Mouse (Mus musculus): ENCODE results near the gene Riox1. TPM values are rescaled to one million over a fixed set of nuclear protein-coding genes. Genes with fewer than 3 reads are reported as not detected.

Gene Riox1
- 29.5 TPM for polyA plus RNA-seq (2017; shearing (Covaris generic))

DNA sequence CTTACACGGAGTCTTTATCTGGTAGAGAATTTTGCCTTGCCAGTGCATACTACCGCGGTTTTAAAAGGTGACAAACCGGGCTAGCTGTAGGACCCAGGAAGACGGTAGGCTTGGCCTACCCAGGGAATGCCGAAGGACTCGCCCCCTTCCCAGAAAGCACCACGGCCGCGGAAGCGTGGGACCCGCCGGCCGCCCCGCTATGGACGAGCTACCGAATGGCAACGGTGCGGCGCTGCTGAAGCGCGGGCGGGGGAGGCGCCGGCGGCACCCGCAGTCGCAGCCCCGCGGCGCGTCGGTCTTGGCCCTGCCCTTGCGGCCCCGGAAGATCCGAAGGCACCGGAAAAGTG, at the start of gene Riox1:
Gene Riox1, plus strand, starts transcription at position 116 of the 347 bp plus-strand sequence.

DNA sequence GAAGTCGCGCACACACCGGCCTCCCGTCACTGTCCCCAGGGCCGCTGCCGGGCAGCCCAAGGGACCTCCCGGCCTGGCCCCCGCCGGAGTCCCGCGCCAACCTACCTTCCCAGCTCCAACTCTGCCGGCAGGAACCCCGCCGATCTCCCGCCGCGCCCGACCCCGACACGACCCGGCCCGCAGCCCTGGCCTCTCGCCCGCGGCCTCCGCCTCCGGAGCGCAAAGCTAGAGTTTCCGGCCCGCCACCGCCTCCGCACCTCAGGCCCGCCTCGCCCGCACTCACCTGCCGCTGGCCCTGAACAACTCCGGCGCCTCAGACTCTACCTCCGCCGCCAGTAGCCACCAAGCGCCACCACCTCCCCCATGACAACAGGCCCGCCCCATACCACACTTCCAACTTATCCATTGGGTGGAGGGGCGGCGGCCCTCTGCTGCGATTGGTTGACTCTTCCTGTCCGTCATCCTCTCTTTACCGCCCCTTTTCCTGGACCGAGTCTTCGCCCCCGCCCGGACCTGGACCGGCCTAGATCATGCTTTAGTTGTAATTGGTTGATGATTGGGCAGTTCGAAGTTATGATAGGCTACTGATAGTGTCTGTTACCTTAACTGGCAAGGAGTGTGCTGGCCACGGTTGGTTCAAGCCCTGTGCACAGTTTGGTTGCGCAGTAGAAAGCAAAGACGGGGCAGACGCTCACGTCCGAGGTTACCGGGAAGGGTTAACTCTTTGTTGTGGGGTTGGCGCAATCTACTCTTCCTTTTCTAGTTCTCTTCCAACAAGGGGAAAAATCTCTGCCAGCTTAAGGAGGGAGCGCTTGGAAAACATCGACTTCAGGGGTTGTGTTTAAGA, 28.6 kb upstream of the Riox1 start, which contains the start of gene Numb:
Gene Numb, minus strand, starts transcription at position 400 of the 847 bp plus-strand sequence.

DNA sequence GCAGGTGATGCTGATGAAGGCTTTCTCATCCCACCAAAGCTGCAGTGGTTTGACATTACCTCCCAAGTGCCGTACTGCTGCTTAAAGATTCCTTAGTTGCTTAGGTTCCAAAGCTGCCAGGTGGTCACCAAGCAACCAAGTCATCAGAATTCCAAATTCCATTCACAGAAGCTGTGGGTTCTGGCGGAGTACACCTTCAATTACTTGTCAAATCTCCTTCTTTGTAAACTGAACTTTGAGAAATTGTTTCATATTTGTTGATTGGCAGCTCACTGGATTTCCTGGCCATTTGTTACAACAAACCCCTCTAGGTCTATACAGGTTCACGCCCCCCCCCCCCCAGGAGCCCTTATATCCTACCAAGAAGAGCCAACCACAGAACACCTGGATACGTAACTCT, 34.3 kb downstream of the Riox1 start, which contains the start of gene Heatr4:
Gene Heatr4, minus strand, starts transcription at position 101 of the 400 bp plus-strand sequence.

DNA sequence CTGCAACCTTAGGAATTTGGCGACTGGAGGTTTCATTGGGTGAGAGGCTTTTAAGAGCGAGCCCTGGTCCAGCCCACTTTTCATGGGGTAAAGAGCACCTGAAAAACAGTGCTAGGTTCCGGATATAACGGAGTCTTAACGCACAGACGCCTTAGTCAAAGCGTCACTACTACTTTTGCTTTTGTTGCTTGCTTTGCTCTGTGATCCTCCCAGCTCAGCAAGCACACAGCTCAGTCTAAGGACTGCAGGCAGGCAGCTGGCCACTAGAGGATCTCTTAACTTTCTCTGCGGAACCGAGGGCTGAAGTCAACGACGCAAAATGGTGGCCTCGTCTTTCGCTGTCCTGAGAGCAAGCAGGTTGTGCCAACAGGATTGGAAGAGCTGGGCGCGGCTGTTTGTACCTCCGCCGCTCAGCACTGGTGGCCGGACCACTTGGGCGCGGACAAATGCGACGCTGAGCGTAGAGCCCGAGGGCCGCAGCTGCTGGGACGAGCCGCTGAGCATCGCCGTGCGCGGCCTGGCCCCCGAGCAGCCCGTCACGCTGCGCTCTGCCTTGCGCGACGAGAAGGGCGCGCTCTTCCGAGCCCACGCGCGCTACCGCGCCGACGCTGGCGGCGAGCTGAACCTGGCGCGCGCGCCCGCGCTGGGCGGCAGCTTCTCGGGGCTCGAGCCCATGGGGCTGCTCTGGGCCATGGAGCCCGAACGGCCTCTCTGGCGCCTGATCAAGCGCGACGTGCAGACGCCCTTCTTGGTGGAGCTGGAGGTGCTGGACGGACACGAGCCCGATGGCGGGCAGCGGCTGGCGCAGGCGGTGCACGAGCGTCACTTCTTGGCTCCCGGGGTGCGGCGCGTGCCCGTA, 37.4 kb downstream of the Riox1 start, which contains the start of gene Acot2:
Gene Acot2, plus strand, starts transcription at position 279 of the 859 bp plus-strand sequence.

Other genes with a start within 250 kb of the Riox1 start
- gene Papln, start 187.0 kb upstream of the Riox1 start, polyA plus RNA-seq (2017; shearing (Covaris generic)) = not detected
- gene Numb, start 28.7 kb upstream of the Riox1 start, polyA plus RNA-seq (2017; shearing (Covaris generic)) = 40.4 TPM
- 0.21 TPM for gene Heatr4, start 34.2 kb downstream of the Riox1 start, polyA plus RNA-seq (2017; shearing (Covaris generic))
- 9.7 TPM for gene Acot2, start 37.3 kb downstream of the Riox1 start, polyA plus RNA-seq (2017; shearing (Covaris generic))
- 0.66 TPM for gene Acot1, start 58.9 kb downstream of the Riox1 start, polyA plus RNA-seq (2017; shearing (Covaris generic))
- 0.85 TPM for gene Acot4, start 87.8 kb downstream of the Riox1 start, polyA plus RNA-seq (2017; shearing (Covaris generic))
- gene Gm49366, start 88.3 kb downstream of the Riox1 start, polyA plus RNA-seq (2017; shearing (Covaris generic)) = not detected
- gene Acot3, start 101.5 kb downstream of the Riox1 start, polyA plus RNA-seq (2017; shearing (Covaris generic)) = 0.40 TPM
- not detected for gene Acot5, start 118.7 kb downstream of the Riox1 start, polyA plus RNA-seq (2017; shearing (Covaris generic))
- gene Acot6, start 150.0 kb downstream of the Riox1 start, polyA plus RNA-seq (2017; shearing (Covaris generic)) = 1.3 TPM
- 0.73 TPM for gene Dnal1, start 163.8 kb downstream of the Riox1 start, polyA plus RNA-seq (2017; shearing (Covaris generic))
- not detected for gene Pnma1, start 197.9 kb downstream of the Riox1 start, polyA plus RNA-seq (2017; shearing (Covaris generic))

Data from effector memory CD4-positive, alpha-beta T cell, adult 7 months (primary cell).